ENCODE assay signal across 10 mouse cellular contexts in genomic region chr10:92837572-92837971, GRCm38 (mm10).
DNase-seq lines count a peak whose midpoint lies in the region; ATAC-seq lines count a peak whose summit lies in the region.
"Had no signal": no experiment of that assay in that cellular context is flagged by ENCODE, and none has a peak within 500 bp of the region (broad histone marks: within the 10 kb centered on the region; RNA-seq: fewer than 3 reads in every experiment).

No protein-coding gene starts in this region.

- WGBS in hindbrain, embryonic 10.5 days, result 44% methylated on average over 5 of the region's 5 CpGs
- 24% methylated on average over 5 of the region's 5 CpGs for WGBS in midbrain, embryonic 16.5 days

- DNase-seq in embryo, embryonic 10 days (ENCODE audit: low spot score), result peak; percentile 41
- DNase-seq in embryo, embryonic 9.5 days (ENCODE audit: extremely low spot score), result no peak
- DNase-seq in cerebellum, postnatal 14 days, result peak; percentile 25 to 59
- DNase-seq in hindbrain, embryonic 10.5 days (ENCODE audit: low spot score), result peak; percentile 23
- DNase-seq in heart, adult 8-10 months (ENCODE audit: low spot score), result no peak
- DNase-seq in urinary bladder, postnatal 4 days (ENCODE audit: low spot score in 2 of 2), result no peak
- no peak for DNase-seq in adrenal gland, adult 8-10 months
- DNase-seq: adrenal gland, postnatal 14 days had no signal

- no peaks in the 10 kb centered on the region for H3K9me3 ChIP-seq in hindbrain, embryonic 10.5 days
- H3K9me3 ChIP-seq in midbrain, embryonic 16.5 days (replicated peaks; ENCODE audit: control insufficient read depth, low read length, poor library complexity, severe bottlenecking), result no peaks in the 10 kb centered on the region

- H3K4me1 ChIP-seq in hindbrain, embryonic 10.5 days (replicated peaks), result peaks cover 4% of the 10 kb centered on the region
- H3K4me1 ChIP-seq in midbrain, embryonic 16.5 days (ENCODE audit: control insufficient read depth, insufficient read depth, low read length), result no peaks in the 10 kb centered on the region

- no peaks in the 10 kb centered on the region for H3K27me3 ChIP-seq in hindbrain, embryonic 10.5 days (ENCODE audit: insufficient read depth, poor library complexity, severe bottlenecking)
- H3K27me3 ChIP-seq in midbrain, embryonic 16.5 days (ENCODE audit: control insufficient read depth, insufficient read depth, low read depth, low read length), result no peaks in the 10 kb centered on the region

- no peak overlapping the region for H3K4me3 ChIP-seq in hindbrain, embryonic 10.5 days
- H3K4me3 ChIP-seq in midbrain, embryonic 16.5 days (ENCODE audit: low read depth, low read length), result no peak overlapping the region

- H3K4me2 ChIP-seq in midbrain, embryonic 16.5 days (ENCODE audit: low read length), result no peak overlapping the region
- H3K4me2 ChIP-seq: heart, embryonic 11.5 days had no signal

- no peak overlapping the region for H3K27ac ChIP-seq in hindbrain, embryonic 10.5 days
- H3K27ac ChIP-seq in midbrain, embryonic 16.5 days (ENCODE audit: low read length), result no peak overlapping the region

- H3K9ac ChIP-seq in midbrain, embryonic 16.5 days (ENCODE audit: low read depth, low read length), result no peak overlapping the region

- H3K36me3 ChIP-seq in hindbrain, embryonic 10.5 days, result no peaks in the 10 kb centered on the region
- H3K36me3 ChIP-seq in midbrain, embryonic 16.5 days (ENCODE audit: control insufficient read depth, insufficient read depth, low read length), result no peaks in the 10 kb centered on the region

- peak; percentile 84 for ATAC-seq in midbrain, embryonic 16.5 days

Comparison
In these comparisons a context has a peak if more than half of its experiments do, and no peak if none do; other contexts are left out.
1. DNase-seq: peak in embryo, embryonic 10 days (single experiment), cerebellum, postnatal 14 days (2 of 2) and hindbrain, embryonic 10.5 days (single experiment); none in embryo, embryonic 9.5 days (single experiment), heart, adult 8-10 months (single experiment), urinary bladder, postnatal 4 days (0 of 2) and adrenal gland, adult 8-10 months (single experiment).